Mouse (Mus musculus) forebrain, embryonic 15.5 days (tissue): ENCODE measurements around the gene Nol4l. TPM values are rescaled to one million over a fixed set of nuclear protein-coding genes. Genes with fewer than 3 reads are reported as not detected.
"Not testable (repeated sequence)": the region's sequence is repeated elsewhere in the genome, so short reads cannot be mapped to it uniquely, and the experiment has no call there.

Experiments used
- ATAC-seq: fragments of 200-750 bp; cut with Nextera tagmentation; replicated peaks from 2 replicates; pipeline ENCODE4 v1.8.0; 2017; ENCODE audit warnings: mild to moderate bottlenecking, moderate TSS enrichment, moderate library complexity
- H3K27ac ChIP-seq: fragments of 300-500 bp; sonication (generic); replicated peaks from 2 replicates; pipeline ENCODE4 v1.5.1; 2015; ENCODE audit warnings: mild to moderate bottlenecking, inconsistent platforms
- H3K27me3 ChIP-seq: fragments of 300-500 bp; sonication (generic); 2 replicates; pipeline ENCODE4 v1.6.1; 2015; ENCODE audit warnings: inconsistent platforms
- H3K36me3 ChIP-seq: fragments of 300-500 bp; sonication (generic); 2 replicates; pipeline ENCODE4 v1.6.1; 2015; ENCODE audit warnings: mild to moderate bottlenecking, inconsistent platforms
- H3K4me1 ChIP-seq: fragments of 300-500 bp; sonication (generic); 2 replicates; pipeline ENCODE4 v1.6.1; 2015; ENCODE audit warnings: inconsistent platforms
- H3K4me2 ChIP-seq: fragments of 300-500 bp; sonication (generic); replicated peaks from 2 replicates; pipeline ENCODE4 v1.6.1; 2015; ENCODE audit warnings: mild to moderate bottlenecking, inconsistent platforms
- H3K4me3 ChIP-seq: fragments of 300-500 bp; sonication (generic); 2 replicates; pipeline ENCODE4 v1.5.1; 2015; ENCODE audit warnings: mild to moderate bottlenecking, inconsistent platforms
- H3K9ac ChIP-seq: fragments of 300-500 bp; sonication (generic); replicated peaks from 2 replicates; pipeline ENCODE4 v1.6.1; 2015; ENCODE audit warnings: mild to moderate bottlenecking, inconsistent platforms
- H3K9me3 ChIP-seq: fragments of 300-500 bp; sonication (generic); 2 replicates; pipeline ENCODE4 v1.6.1; 2016; ENCODE audit warnings: inconsistent platforms
- WGBS: fragments of 180-500 bp; shearing (Covaris S2); methylation state at CpG from one replicate; pipeline ENCODE4 v1.1.7; 2015; ENCODE audit warnings: mixed read lengths; 5-methylcytosine and 5-hydroxymethylcytosine counted together
- polyA plus RNA-seq: library from polyadenylated mRNA; unstranded; fragments of >200 nt; fragmentation: Nextera tagmentation; extraction: Ambion mirVana; gene quantifications from 2 replicates; pipeline ENCODE4 v1.2.1, GENCODE M21; 2015

Nol4l gene
- polyA plus RNA-seq, 1 experiment from 2014 or later, result 44.8 TPM

GRCm38 (mm10) chr2:153506385-153506784 is 23.4 kb downstream of the Nol4l start:
- Histone ChIP-seq H3K27me3 (no peaks in the 10 kb centered on the region), H3K9me3 (no peaks in the 10 kb centered on the region), H3K36me3 (no peaks in the 10 kb centered on the region), H3K9ac (no peak overlapping the region), H3K4me3 (no peak overlapping the region), H3K27ac (no peak overlapping the region), H3K4me1 (peaks cover 18% of the 10 kb centered on the region), H3K4me2 (no peak overlapping the region)
- no peak for ATAC-seq
- WGBS, result 94% methylated on average over 5 of the region's 5 CpGs

GRCm38 (mm10) chr2:153499154-153499553 is 30.6 kb downstream of the Nol4l start:
- Histone ChIP-seq H3K9ac (no peak overlapping the region), H3K36me3 (no peaks in the 10 kb centered on the region), H3K4me2 (no peak overlapping the region), H3K4me3 (no peak overlapping the region), H3K27me3 (no peaks in the 10 kb centered on the region), H3K27ac (no peak overlapping the region), H3K9me3 (no peaks in the 10 kb centered on the region), H3K4me1 (peaks cover 33% of the 10 kb centered on the region)
- 61% methylated on average over 4 of the region's 4 CpGs for WGBS
- ATAC-seq, result no peak

GRCm38 (mm10) chr2:153496898-153497297 is 32.9 kb downstream of the Nol4l start:
- no peak overlapping the region for H3K4me3 ChIP-seq
- H3K4me1 ChIP-seq, result peaks cover 48% of the 10 kb centered on the region
- H3K27me3 ChIP-seq, result no peaks in the 10 kb centered on the region
- no peak overlapping the region for H3K4me2 ChIP-seq
- H3K27ac ChIP-seq, result peak overlapping the region; percentile 79
- no peaks in the 10 kb centered on the region for H3K9me3 ChIP-seq
- ATAC-seq, result peak; percentile 47
- H3K36me3 ChIP-seq, result no peaks in the 10 kb centered on the region
- no peak overlapping the region for H3K9ac ChIP-seq
- 5% methylated on average over 13 of the region's 13 CpGs for WGBS

- no peaks in the 10 kb centered on the region for H3K9me3 ChIP-seq
- H3K9ac ChIP-seq, result no peak overlapping the region
- H3K27ac ChIP-seq, result peak overlapping the region; percentile 79
- ATAC-seq, result no peak
- WGBS, result 84% methylated on average over 6 of the region's 6 CpGs
- no peaks in the 10 kb centered on the region for H3K27me3 ChIP-seq
- H3K4me3 ChIP-seq, result no peak overlapping the region
- no peaks in the 10 kb centered on the region for H3K36me3 ChIP-seq
- H3K4me1 ChIP-seq, result peaks cover 54% of the 10 kb centered on the region
- H3K4me2 ChIP-seq, result no peak overlapping the region
Observed at GRCm38 (mm10) chr2:153496301-153496700, 33.5 kb downstream of the Nol4l start.

- Histone ChIP-seq H3K9ac (no peak overlapping the region), H3K4me1 (peaks cover 59% of the 10 kb centered on the region), H3K27ac (peak overlapping the region; percentile 79), H3K36me3 (no peaks in the 10 kb centered on the region), H3K4me2 (no peak overlapping the region), H3K27me3 (no peaks in the 10 kb centered on the region), H3K4me3 (no peak overlapping the region), H3K9me3 (no peaks in the 10 kb centered on the region)
- ATAC-seq, result no peak
- WGBS, result 85% methylated on average over 4 of the region's 4 CpGs
Observed at GRCm38 (mm10) chr2:153495818-153496217, 34.0 kb downstream of the Nol4l start.

- not testable (repeated sequence) for H3K9me3 ChIP-seq, H3K27ac ChIP-seq, H3K4me3 ChIP-seq, ATAC-seq, H3K4me2 ChIP-seq, H3K9ac ChIP-seq, H3K36me3 ChIP-seq, H3K27me3 ChIP-seq
- 90% methylated on average over 4 of the region's 4 CpGs for WGBS
- H3K4me1 ChIP-seq, result peaks cover 62% of the 10 kb centered on the region
Observed at GRCm38 (mm10) chr2:153495391-153495790, 34.4 kb downstream of the Nol4l start.

GRCm38 (mm10) chr2:153494293-153494811 is 35.4 kb downstream of the Nol4l start:
- no peak overlapping the region for H3K9ac ChIP-seq
- H3K27me3 ChIP-seq, result no peaks in the 10 kb centered on the region
- H3K9me3 ChIP-seq, result no peaks in the 10 kb centered on the region
- no peaks in the 10 kb centered on the region for H3K36me3 ChIP-seq
- ATAC-seq, result no peak
- H3K4me2 ChIP-seq, result no peak overlapping the region
- H3K4me1 ChIP-seq, result peaks cover 68% of the 10 kb centered on the region
- H3K27ac ChIP-seq, result peak overlapping the region; percentile 95
- no peak overlapping the region for H3K4me3 ChIP-seq
- WGBS, result 23% methylated on average over 9 of the region's 9 CpGs

GRCm38 (mm10) chr2:153493781-153494292 is 35.9 kb downstream of the Nol4l start:
- Histone ChIP-seq H3K4me3 (no peak overlapping the region), H3K27ac (peak overlapping the region; percentile 95), H3K36me3 (no peaks in the 10 kb centered on the region), H3K27me3 (no peaks in the 10 kb centered on the region), H3K9ac (no peak overlapping the region), H3K9me3 (no peaks in the 10 kb centered on the region), H3K4me2 (peak overlapping the region; percentile 77; the same call in 1 of the 2 replicates), H3K4me1 (peaks cover 68% of the 10 kb centered on the region)
- 25% methylated on average over 6 of the region's 6 CpGs for WGBS
- ATAC-seq, result no peak

GRCm38 (mm10) chr2:153493393-153493731 is 36.4 kb downstream of the Nol4l start:
- no peaks in the 10 kb centered on the region for H3K9me3 ChIP-seq
- peak overlapping the region; percentile 52 for H3K4me3 ChIP-seq
- 18% methylated on average over 2 of the region's 2 CpGs for WGBS
- H3K9ac ChIP-seq, result peak overlapping the region; percentile 79
- peak overlapping the region; percentile 77 for H3K4me2 ChIP-seq
- no peaks in the 10 kb centered on the region for H3K27me3 ChIP-seq
- no peak for ATAC-seq
- H3K4me1 ChIP-seq, result peaks cover 68% of the 10 kb centered on the region
- H3K27ac ChIP-seq, result peak overlapping the region; percentile 95
- H3K36me3 ChIP-seq, result no peaks in the 10 kb centered on the region

GRCm38 (mm10) chr2:153492573-153493392 is 37.0 kb downstream of the Nol4l start, which contains the start of gene 4930404H24Rik:
TSS of gene 4930404H24Rik (plus strand) at chr2:153492790.
- under 1% methylated on average over 62 of the region's 83 CpGs for WGBS
- Histone ChIP-seq H3K4me2 (peak within 1 kb of the TSS; percentile 77), H3K27ac (peak within 1 kb of the TSS; percentile 95), H3K4me1 (peaks cover 63% of the 10 kb centered on the region), H3K27me3 (no peaks in the 10 kb centered on the region), H3K4me3 (peak within 1 kb of the TSS; percentile 52), H3K9me3 (no peaks in the 10 kb centered on the region), H3K36me3 (no peaks in the 10 kb centered on the region), H3K9ac (peak within 1 kb of the TSS; percentile 79)
- ATAC-seq, result peak; percentile 82

- no peaks in the 10 kb centered on the region for H3K9me3 ChIP-seq
- peak overlapping the region; percentile 95 for H3K27ac ChIP-seq
- peak overlapping the region; percentile 79 for H3K9ac ChIP-seq
- peak; percentile 39 for ATAC-seq
- WGBS, result 0% methylated on average over 23 of the region's 24 CpGs
- peak overlapping the region; percentile 77 for H3K4me2 ChIP-seq
- H3K36me3 ChIP-seq, result no peaks in the 10 kb centered on the region
- no peaks in the 10 kb centered on the region for H3K27me3 ChIP-seq
- peak overlapping the region; percentile 52 for H3K4me3 ChIP-seq
- peaks cover 56% of the 10 kb centered on the region for H3K4me1 ChIP-seq
Observed at GRCm38 (mm10) chr2:153492179-153492517, 37.6 kb downstream of the Nol4l start.

- 7% methylated on average over 18 of the region's 18 CpGs for WGBS
- no peaks in the 10 kb centered on the region for H3K36me3 ChIP-seq
- H3K4me1 ChIP-seq, result peaks cover 51% of the 10 kb centered on the region
- H3K9ac ChIP-seq, result peak overlapping the region; percentile 79
- H3K4me2 ChIP-seq, result peak overlapping the region; percentile 77
- no peaks in the 10 kb centered on the region for H3K9me3 ChIP-seq
- peak overlapping the region; percentile 52 for H3K4me3 ChIP-seq
- peak overlapping the region; percentile 95 for H3K27ac ChIP-seq
- no peaks in the 10 kb centered on the region for H3K27me3 ChIP-seq
- ATAC-seq, result peak; percentile 14; the same call in 1 of the 2 replicates
Observed at GRCm38 (mm10) chr2:153491512-153492178, 38.1 kb downstream of the Nol4l start.
